Mouse (Mus musculus): ENCODE results near the gene Dstyk. TPM values are rescaled to one million over a fixed set of nuclear protein-coding genes. Genes with fewer than 3 reads are reported as not detected.

Gene Dstyk
- polyA plus RNA-seq, 1 experiment, result 2.5 TPM

GRCm38 (mm10) chr1:132512106-132512505 lies 94.8 kb downstream of the Dstyk start:
- Histone ChIP-seq H3K36me3 (ENCODE audit: control insufficient read depth, insufficient read depth, low read length) (peaks cover 8% of the 10 kb centered on the region), H3K4me3 (ENCODE audit: low read depth, low read length) (no peak overlapping the region), H3K4me1 (ENCODE audit: control insufficient read depth, insufficient read depth, insufficient read length, low read length) (no peaks in the 10 kb centered on the region), H3K27ac (ENCODE audit: insufficient read depth, low read depth, low read length) (no peak overlapping the region), H3K27me3 (ENCODE audit: control insufficient read depth, insufficient read depth, low read length) (no peaks in the 10 kb centered on the region)
- WGBS, result 76% methylated on average over 8 of the region's 8 CpGs
- no peak for TF ChIP-seq POLR2A (IDR thresholded peaks at IDR 0.05; ENCODE audit: low read depth, low read length)
- TF ChIP-seq CTCF (IDR thresholded peaks at IDR 0.05; ENCODE audit: extremely low read depth, insufficient read length, insufficient replicate concordance, low read depth, low read length), result no peak

- TF ChIP-seq POLR2A (IDR thresholded peaks at IDR 0.05; ENCODE audit: low read depth, low read length), result no peak
- no peak for TF ChIP-seq CTCF (IDR thresholded peaks at IDR 0.05; ENCODE audit: extremely low read depth, insufficient read length, insufficient replicate concordance, low read depth, low read length)
- H3K27ac ChIP-seq (ENCODE audit: insufficient read depth, low read depth, low read length), result no peak overlapping the region
- H3K36me3 ChIP-seq (ENCODE audit: control insufficient read depth, insufficient read depth, low read length), result no peaks in the 10 kb centered on the region
- WGBS, result 83% methylated on average over 12 of the region's 12 CpGs
- no peaks in the 10 kb centered on the region for H3K4me1 ChIP-seq (ENCODE audit: control insufficient read depth, insufficient read depth, insufficient read length, low read length)
- H3K27me3 ChIP-seq (ENCODE audit: control insufficient read depth, insufficient read depth, low read length), result no peaks in the 10 kb centered on the region
- H3K4me3 ChIP-seq (ENCODE audit: low read depth, low read length), result no peak overlapping the region
Measured at GRCm38 (mm10) chr1:132515339-132515738, 98.0 kb downstream of the Dstyk start.

Other genes starting within 250 kb of the Dstyk start
- 0.09 and 0.10 TPM in 2 replicates for gene Lemd1, start 226.1 kb upstream of the Dstyk start, polyA plus RNA-seq (2012; rRNA removed)
- not detected in 2 replicates for gene AC124108.1, start 226.1 kb upstream of the Dstyk start, polyA plus RNA-seq (2012; rRNA removed)
- not detected in 2 replicates for gene Gm10188, start 187.8 kb upstream of the Dstyk start, polyA plus RNA-seq (2012; rRNA removed)
- 0.75 and 1.5 TPM in 2 replicates for gene Klhdc8a, start 118.9 kb upstream of the Dstyk start, polyA plus RNA-seq (2012; rRNA removed)
- 24.3 and 99.9 TPM in 2 replicates for gene Nuak2, start 101.4 kb upstream of the Dstyk start, polyA plus RNA-seq (2012; rRNA removed)
- gene Tmcc2, start 26.3 kb upstream of the Dstyk start, polyA plus RNA-seq (2012; rRNA removed), result 2.8 and 3.8 TPM in 2 replicates
- 3.6 and 4.7 TPM in 2 replicates for gene Rbbp5, start 59.8 kb downstream of the Dstyk start, polyA plus RNA-seq (2012; rRNA removed)
- gene Tmem81, start 88.7 kb downstream of the Dstyk start, polyA plus RNA-seq (2012; rRNA removed), result 0.74 and 1.0 TPM in 2 replicates
- 0.08 and 0.13 TPM in 2 replicates for gene Cntn2, start 125.7 kb downstream of the Dstyk start, polyA plus RNA-seq (2012; rRNA removed)

Data from small intestine, adult 2 months (tissue).